Comparison of ENCODE assay signal across 9 mouse cellular contexts in the genomic region with DNA sequence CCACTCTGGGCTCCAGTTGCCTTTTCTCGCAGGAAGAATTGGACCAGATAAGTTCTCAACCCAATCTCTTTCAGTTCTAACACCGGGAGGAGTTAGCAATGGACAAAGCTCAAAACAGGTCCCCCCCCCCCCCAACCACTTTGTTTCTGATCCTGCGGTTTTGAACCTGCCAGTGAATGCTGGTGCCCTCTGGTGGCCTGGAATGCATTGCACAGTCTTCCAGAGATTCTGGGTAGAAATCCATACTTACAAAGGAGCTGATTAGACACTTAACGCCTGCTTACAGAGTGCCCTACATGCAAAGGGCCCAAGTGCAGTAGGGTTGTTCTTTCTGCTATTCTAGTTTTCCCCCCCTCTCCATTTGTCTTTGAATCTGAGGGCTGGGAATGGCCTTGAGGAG. TPM values are rescaled to one million over a fixed set of nuclear protein-coding genes. Genes with fewer than 3 reads are reported as not detected.
DNase-seq lines count a peak whose midpoint lies in the region; ATAC-seq lines count a peak whose summit lies in the region.
"Had no signal": no experiment of that assay in that cellular context is flagged by ENCODE, and none has a peak within 500 bp of the region (broad histone marks: within the 10 kb centered on the region; RNA-seq: fewer than 3 reads in every experiment).

No protein-coding gene starts in this region.

- no peak overlapping the region for H3K4me2 ChIP-seq in kidney, embryonic 15.5 days
- H3K4me2 ChIP-seq: liver, embryonic 13.5 days; stomach, embryonic 15.5 days had no signal

- no peaks in the 10 kb centered on the region for H3K4me1 ChIP-seq in kidney, embryonic 15.5 days
- H3K4me1 ChIP-seq: liver, embryonic 13.5 days; stomach, embryonic 15.5 days had no signal

- no peaks in the 10 kb centered on the region for H3K27me3 ChIP-seq in kidney, embryonic 15.5 days
- H3K27me3 ChIP-seq: liver, embryonic 13.5 days; stomach, embryonic 15.5 days had no signal

- H3K27ac ChIP-seq in kidney, embryonic 15.5 days = no peak overlapping the region
- H3K27ac ChIP-seq: liver, embryonic 13.5 days; stomach, embryonic 15.5 days had no signal

- H3K9ac ChIP-seq in kidney, embryonic 15.5 days = no peak overlapping the region
- H3K9ac ChIP-seq: liver, embryonic 13.5 days; stomach, embryonic 15.5 days had no signal

- no peaks in the 10 kb centered on the region for H3K9me3 ChIP-seq in kidney, embryonic 15.5 days (replicated peaks)
- H3K9me3 ChIP-seq: liver, embryonic 13.5 days; stomach, embryonic 15.5 days had no signal

- H3K4me3 ChIP-seq in kidney, embryonic 15.5 days (replicated peaks) = no peak overlapping the region
- H3K4me3 ChIP-seq: liver, embryonic 13.5 days; stomach, embryonic 15.5 days had no signal

- WGBS in kidney, embryonic 15.5 days = 79% methylated on average over 4 of the region's 4 CpGs

- DNase-seq in kidney, adult 18-20 months = peak; percentile 40
- DNase-seq in urinary bladder, postnatal 14 days (ENCODE audit: low spot score) = peak; percentile 16
- DNase-seq in urinary bladder, adult 18-20 months (ENCODE audit: low spot score in 2 of 2) = no peak
- DNase-seq in embryo, embryonic 11 days = peak; percentile 26
- peak; percentile 46 for DNase-seq in retina, postnatal 1 day
- no peak for DNase-seq in gastrocnemius, adult 8-10 months (ENCODE audit: low spot score in 2 of 2)
- DNase-seq: liver, embryonic 13.5 days had no signal

- no peak for ATAC-seq in kidney, embryonic 15.5 days (replicated peaks; ENCODE audit: low FRiP score)

- peaks cover 11% of the 10 kb centered on the region; the same call in 1 of the 2 replicates for H3K36me3 ChIP-seq in kidney, embryonic 15.5 days
- H3K36me3 ChIP-seq: liver, embryonic 13.5 days; stomach, embryonic 15.5 days had no signal

RNA-seq across cellular contexts. Expression of a gene that starts 22.9 kb away (rescaled TPM):
- polyA plus RNA-seq in kidney, embryonic 15.5 days (2015; fragmentation: Nextera tagmentation; extraction: Ambion mirVana) = 0.13 and 0.21 TPM in 2 replicates
- total RNA-seq in gastrocnemius, adult 8-10 months (2022) = not detected

RNA-seq across cellular contexts. Expression of a gene that starts 54.5 kb away (rescaled TPM):
- 15.3 and 15.5 TPM in 2 replicates for polyA plus RNA-seq in kidney, embryonic 15.5 days (2015; fragmentation: Nextera tagmentation; extraction: Ambion mirVana)
- total RNA-seq in gastrocnemius, adult 8-10 months (2022) = 10 to 100 TPM in 2 of 4 experiments, 1 to 10 TPM in 2; 7.8 to 14.7 (median 10.2) TPM

Comparison
In these comparisons a context has a peak if more than half of its experiments do, and no peak if none do; other contexts are left out.
1. DNase-seq: peak in kidney, adult 18-20 months (single experiment), urinary bladder, postnatal 14 days (single experiment), embryo, embryonic 11 days (single experiment) and retina, postnatal 1 day (single experiment); none in urinary bladder, adult 18-20 months (0 of 2) and gastrocnemius, adult 8-10 months (0 of 2).